Mouse (Mus musculus): ENCODE data around the gene Qpct. TPM values are rescaled to one million over a fixed set of nuclear protein-coding genes. Genes with fewer than 3 reads are reported as not detected.

The Qpct gene
- polyA plus RNA-seq (2017; shearing (Covaris generic)) = 10 to 100 TPM in 1 of 2 experiments, 1 to 10 TPM in 1; 1.4 to 24.5 TPM

GRCm38 (mm10) chr17:79051606-79052005 is at the start of gene Qpct:
TSS of gene Qpct (plus strand) at chr17:79051906.

GRCm38 (mm10) chr17:79020208-79020983 is 31.3 kb upstream of the Qpct start, which contains the start of gene Prkd3:
TSS of gene Prkd3 (minus strand) at chr17:79020816.

Other genes with a start within 250 kb of the Qpct start
- gene Heatr5b, start 216.5 kb upstream of the Qpct start, polyA plus RNA-seq (2017; shearing (Covaris generic)) = 10 to 100 TPM; 19.7 to 23.2 TPM
- 10 to 100 TPM; 78.2 to 93.6 TPM for gene Gpatch11, start 216.3 kb upstream of the Qpct start, polyA plus RNA-seq (2017; shearing (Covaris generic))
- 10 to 100 TPM; 11.2 to 19.3 TPM for gene Eif2ak2, start 169.3 kb upstream of the Qpct start, polyA plus RNA-seq (2017; shearing (Covaris generic))
- gene Sult6b1, start 144.9 kb upstream of the Qpct start, polyA plus RNA-seq (2017; shearing (Covaris generic)) = under 1 TPM in 1 of 2 experiments, not detected in 1; 0.37 TPM
- 10 to 100 TPM; 44.9 to 50.4 TPM for gene Cebpzos, start 135.4 kb upstream of the Qpct start, polyA plus RNA-seq (2017; shearing (Covaris generic))
- 10 to 100 TPM; 90.5 to 90.9 TPM for gene Cebpz, start 114.8 kb upstream of the Qpct start, polyA plus RNA-seq (2017; shearing (Covaris generic))
- gene Ndufaf7, start 114.8 kb upstream of the Qpct start, polyA plus RNA-seq (2017; shearing (Covaris generic)) = 10 to 100 TPM; 39.6 to 47.0 TPM
- gene Prkd3, start 31.1 kb upstream of the Qpct start, polyA plus RNA-seq (2017; shearing (Covaris generic)) = 10 to 100 TPM in 1 of 2 experiments, 1 to 10 TPM in 1; 8.9 to 38.1 TPM